Mouse (Mus musculus) midbrain, embryonic 11.5 days (tissue): ENCODE results near the gene Kdsr. TPM values are rescaled to one million over a fixed set of nuclear protein-coding genes. Genes with fewer than 3 reads are reported as not detected.
A peak's percentile ranks its signal among the peaks of the same experiment; 100 is the strongest.

ENCODE experiments used
- ATAC-seq: fragments of 200-750 bp; cut with Nextera tagmentation; 2 replicates; pipeline ENCODE4 v1.8.0; 2017; ENCODE audit warnings: moderate TSS enrichment, moderate library complexity; ENCODE audit not compliant: low FRiP score
- DNase-seq: peaks from one replicate; pipeline ENCODE4 v3.0.0; 2015; ENCODE audit warnings: low spot score; ENCODE audit errors: missing footprints
- H3K27ac ChIP-seq: fragments of 300-500 bp; sonication (generic); 2 replicates; pipeline ENCODE4 v1.5.1; 2014; ENCODE audit warnings: low read depth, low read length
- H3K27me3 ChIP-seq: fragments of 300-500 bp; sonication (generic); 2 replicates; pipeline ENCODE4 v1.6.1; 2014; ENCODE audit warnings: mild to moderate bottlenecking, low read length, moderate library complexity, mixed read lengths; ENCODE audit not compliant: control insufficient read depth, insufficient read depth
- H3K36me3 ChIP-seq: fragments of 300-500 bp; sonication (generic); 2 replicates; pipeline ENCODE4 v1.6.1; 2014; ENCODE audit warnings: mild to moderate bottlenecking, low read length, moderate library complexity, mixed read lengths; ENCODE audit not compliant: control insufficient read depth, insufficient read depth
- H3K4me1 ChIP-seq: fragments of 300-500 bp; sonication (generic); 2 replicates; pipeline ENCODE4 v1.6.1; 2014; ENCODE audit warnings: low read length; ENCODE audit not compliant: control insufficient read depth, insufficient read depth
- H3K4me2 ChIP-seq: fragments of 300-500 bp; sonication (generic); 2 replicates; pipeline ENCODE4 v1.6.1; 2014; ENCODE audit warnings: mild to moderate bottlenecking, moderate library complexity
- H3K4me3 ChIP-seq: fragments of 300-500 bp; sonication (generic); 2 replicates; pipeline ENCODE4 v1.5.1; 2014; ENCODE audit warnings: low read depth, low read length
- H3K9ac ChIP-seq: fragments of 300-500 bp; sonication (generic); 2 replicates; pipeline ENCODE4 v1.6.1; 2014; ENCODE audit warnings: low read length
- H3K9me3 ChIP-seq: fragments of 300-500 bp; sonication (generic); 2 replicates; pipeline ENCODE4 v1.6.1; 2016; ENCODE audit warnings: low read length; ENCODE audit not compliant: control insufficient read depth
- WGBS: fragments of 180-500 bp; shearing (Covaris S2); extraction: QIAGEN DNeasy Blood & Tissue Kit; methylation state at CpG from one replicate; pipeline ENCODE4 v1.1.7; 2014; 5-methylcytosine and 5-hydroxymethylcytosine counted together
- polyA plus RNA-seq: library from polyadenylated mRNA; unstranded; fragments of >200 nt; fragmentation: Nextera tagmentation; extraction: Ambion mirVana; gene quantifications from 2 replicates; pipeline ENCODE4 v1.2.1, GENCODE M21; 2014

Kdsr gene
- polyA plus RNA-seq, 1 experiment from 2014 or later, result 7.8 TPM

DNA sequence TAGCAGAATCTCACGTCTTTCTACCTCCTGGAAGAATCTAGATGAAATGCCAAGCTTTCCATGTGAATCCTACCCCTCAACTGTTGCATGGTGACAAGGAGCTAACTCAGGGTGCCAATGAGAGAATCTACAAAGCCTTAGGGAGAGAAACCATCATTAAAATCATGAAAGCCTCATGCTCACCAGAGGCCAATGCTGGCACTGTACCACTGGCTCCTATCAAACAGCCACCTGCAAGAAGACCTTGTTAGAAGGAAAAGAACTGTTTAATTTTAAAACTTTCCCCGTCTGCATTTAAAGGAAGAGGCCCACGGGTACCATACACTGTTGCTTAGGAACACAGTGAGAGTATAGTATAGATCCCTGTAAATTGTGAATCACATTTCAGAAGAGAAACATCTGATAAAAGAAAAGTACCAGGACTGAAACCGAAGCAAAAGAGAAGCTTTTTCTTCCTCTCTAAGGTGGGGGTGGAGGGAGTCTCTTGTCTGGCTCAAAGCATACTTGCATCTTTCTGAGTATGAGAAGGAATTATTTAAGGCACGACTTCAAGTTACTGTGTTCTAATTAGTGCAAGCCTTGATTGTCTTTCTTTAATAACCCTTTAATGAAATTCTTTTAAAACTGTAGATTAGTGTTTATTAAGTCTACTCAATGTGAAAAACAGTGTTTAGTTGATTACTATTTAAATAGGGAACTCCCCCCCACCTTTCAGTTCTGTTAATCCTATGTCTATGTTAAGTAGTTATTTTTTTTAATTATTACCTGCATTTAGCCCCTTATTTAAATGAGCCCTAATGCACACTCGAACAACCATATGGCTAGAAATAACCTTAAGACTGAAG lies 52.3 kb downstream of the Kdsr start:
- H3K27me3 ChIP-seq, result no peaks in the 10 kb centered on the region
- peaks cover 8% of the 10 kb centered on the region for H3K4me1 ChIP-seq
- no peak overlapping the region for H3K4me2 ChIP-seq
- H3K4me3 ChIP-seq, result no peak overlapping the region
- H3K9ac ChIP-seq, result no peak overlapping the region
- no peak overlapping the region for H3K27ac ChIP-seq
- WGBS, result 85% methylated on average over 6 of the region's 6 CpGs
- ATAC-seq, result no peak
- no peaks in the 10 kb centered on the region for H3K9me3 ChIP-seq
- no peaks in the 10 kb centered on the region for H3K36me3 ChIP-seq
- DNase-seq, result no peak

DNA sequence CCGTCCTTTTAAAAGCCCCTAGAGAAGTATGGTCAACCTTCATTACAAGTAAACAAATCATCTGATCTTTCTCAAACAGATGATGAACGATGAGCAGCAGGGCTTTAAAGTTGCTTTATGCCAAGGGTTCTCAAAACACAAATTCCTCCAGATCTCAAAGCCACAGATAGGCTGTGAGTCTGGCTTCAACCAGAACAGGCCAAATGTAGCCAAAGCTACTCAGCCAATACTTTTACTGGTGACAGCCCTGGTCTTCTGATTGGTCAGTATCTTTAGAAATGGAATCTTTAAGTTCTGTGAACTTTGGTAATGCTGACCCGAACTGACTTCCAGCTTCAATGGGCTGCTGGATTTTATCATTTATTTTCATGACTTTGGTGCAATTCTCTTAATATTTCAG lies 56.3 kb downstream of the Kdsr start:
- no peak for ATAC-seq
- Histone ChIP-seq H3K4me1 (no peaks in the 10 kb centered on the region), H3K4me3 (no peak overlapping the region), H3K27ac (no peak overlapping the region), H3K27me3 (no peaks in the 10 kb centered on the region), H3K9me3 (no peaks in the 10 kb centered on the region), H3K4me2 (no peak overlapping the region), H3K36me3 (no peaks in the 10 kb centered on the region), H3K9ac (no peak overlapping the region)
- 67% methylated on average over 3 of the region's 3 CpGs for WGBS
- no peak for DNase-seq

DNA sequence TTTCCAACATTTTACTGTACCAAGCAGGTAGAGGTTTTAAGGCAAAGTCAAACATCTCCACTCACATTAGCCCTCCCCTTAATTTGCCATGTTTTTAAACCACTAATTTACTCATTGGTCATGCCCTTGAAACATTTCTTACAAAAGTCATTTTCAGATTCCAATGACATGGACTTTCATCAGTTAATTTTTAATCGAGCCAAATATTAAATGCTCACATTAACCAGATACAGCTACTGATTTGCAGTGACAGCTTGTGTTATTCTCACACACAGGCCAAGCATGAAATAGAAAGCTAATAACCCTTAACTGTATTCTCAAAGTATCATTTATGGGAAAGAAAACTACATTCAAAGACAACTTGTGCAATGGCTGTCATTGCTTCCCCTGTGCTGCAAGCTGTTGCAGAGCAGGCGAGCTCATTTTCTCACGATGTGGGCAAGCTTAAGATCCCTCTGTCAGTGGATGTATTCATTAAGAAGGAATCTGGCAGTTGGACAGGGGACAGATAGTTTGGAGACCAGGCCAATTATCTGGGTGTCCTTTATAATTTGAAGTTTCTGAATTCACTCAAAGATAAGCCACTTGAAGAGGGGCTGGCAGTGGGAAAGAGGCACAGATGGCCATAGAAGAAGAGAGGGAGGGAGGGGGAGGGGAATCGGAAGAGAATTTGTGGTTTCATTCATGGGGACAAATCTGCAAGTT lies 56.9 kb downstream of the Kdsr start:
- H3K4me1 ChIP-seq, result no peaks in the 10 kb centered on the region
- H3K4me2 ChIP-seq, result no peak overlapping the region
- no peaks in the 10 kb centered on the region for H3K9me3 ChIP-seq
- no peak overlapping the region for H3K27ac ChIP-seq
- no peak overlapping the region for H3K4me3 ChIP-seq
- peak; percentile 26; the same call in 1 of the 2 replicates for ATAC-seq
- 61% methylated on average over 4 of the region's 4 CpGs for WGBS
- no peak for DNase-seq
- H3K9ac ChIP-seq, result no peak overlapping the region
- H3K36me3 ChIP-seq, result no peaks in the 10 kb centered on the region
- H3K27me3 ChIP-seq, result no peaks in the 10 kb centered on the region

DNA sequence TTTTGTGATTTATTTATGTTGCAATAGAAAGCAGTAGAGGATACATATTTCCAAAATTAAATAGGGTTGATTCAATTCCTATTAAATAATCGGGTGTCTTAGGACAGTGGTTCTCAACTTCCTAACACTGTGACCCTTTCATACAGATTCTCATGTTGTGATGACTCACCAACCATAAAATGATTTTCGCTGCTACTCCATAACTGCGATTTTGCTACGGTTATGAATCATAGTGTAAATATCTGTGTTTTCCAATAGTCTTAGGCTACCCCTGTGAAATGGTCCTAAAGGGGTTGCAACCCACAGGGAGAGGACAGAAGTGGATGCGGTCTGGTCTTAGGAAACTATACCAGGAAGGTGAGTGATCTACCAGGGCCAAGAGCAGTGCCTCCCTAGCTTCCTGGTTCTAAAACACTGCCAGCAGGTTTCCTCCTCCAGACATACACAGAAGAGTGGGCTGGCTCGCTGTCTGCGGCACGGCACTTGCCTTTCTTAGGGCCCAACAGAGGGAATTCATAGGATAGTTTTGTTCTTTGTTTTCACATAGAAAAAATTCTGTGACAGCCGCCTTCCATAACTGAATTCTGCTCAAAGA lies 58.9 kb downstream of the Kdsr start:
- Histone ChIP-seq H3K9me3 (no peaks in the 10 kb centered on the region), H3K27ac (no peak overlapping the region), H3K27me3 (no peaks in the 10 kb centered on the region), H3K36me3 (no peaks in the 10 kb centered on the region), H3K4me2 (no peak overlapping the region), H3K4me3 (no peak overlapping the region), H3K4me1 (no peaks in the 10 kb centered on the region), H3K9ac (no peak overlapping the region)
- DNase-seq (no peak), ATAC-seq (no peak)
- 94% methylated on average over 9 of the region's 9 CpGs for WGBS

DNA sequence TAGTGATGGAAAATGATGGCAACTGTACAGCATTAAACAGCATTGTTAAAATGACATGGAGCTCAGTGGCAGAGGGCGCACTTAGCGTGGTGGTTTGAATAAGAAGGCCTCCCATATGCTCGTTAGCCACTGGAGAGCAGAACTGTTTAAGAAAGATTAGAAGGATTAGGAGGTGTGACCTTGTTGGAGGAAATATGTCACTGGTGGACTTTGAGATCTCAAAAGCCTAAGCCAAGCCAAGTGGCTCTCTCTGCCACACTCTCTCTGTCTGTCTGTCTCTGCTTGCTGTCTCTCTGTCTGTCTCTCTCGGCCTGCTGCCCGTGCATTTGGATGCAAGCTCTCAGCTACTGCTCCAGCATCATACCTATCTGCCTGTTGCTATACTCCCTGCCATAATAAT lies 63.1 kb downstream of the Kdsr start:
- Histone ChIP-seq H3K9ac (no peak overlapping the region), H3K27ac (no peak overlapping the region), H3K9me3 (no peaks in the 10 kb centered on the region), H3K36me3 (no peaks in the 10 kb centered on the region), H3K4me3 (no peak overlapping the region), H3K27me3 (no peaks in the 10 kb centered on the region), H3K4me2 (no peak overlapping the region), H3K4me1 (no peaks in the 10 kb centered on the region)
- DNase-seq (no peak), ATAC-seq (no peak)
- WGBS, result 86% methylated on average over 5 of the region's 5 CpGs

DNA sequence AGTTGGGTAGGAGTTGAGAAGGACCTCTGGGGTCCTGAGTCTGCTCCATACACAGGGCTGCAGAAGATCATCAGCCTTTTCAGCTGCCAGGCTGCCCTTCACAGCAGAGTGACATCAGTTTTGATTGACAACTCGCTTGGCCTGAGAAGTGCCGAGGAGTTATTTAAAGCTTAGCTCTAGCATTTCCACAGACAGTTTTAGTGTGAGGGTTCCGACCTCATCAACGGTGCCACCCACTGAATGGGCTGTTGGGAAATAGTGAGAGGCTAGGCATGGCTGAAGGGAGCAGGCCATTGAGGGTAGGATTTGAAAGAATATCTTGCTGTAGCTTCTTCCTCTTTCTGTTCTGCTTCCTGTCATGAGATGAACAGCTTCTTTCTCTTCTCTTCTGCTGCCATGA lies 63.9 kb downstream of the Kdsr start:
- no peak overlapping the region for H3K4me2 ChIP-seq
- H3K27me3 ChIP-seq, result no peaks in the 10 kb centered on the region
- WGBS, result 87% methylated on average over 4 of the region's 4 CpGs
- no peak overlapping the region for H3K4me3 ChIP-seq
- H3K9ac ChIP-seq, result no peak overlapping the region
- no peaks in the 10 kb centered on the region for H3K36me3 ChIP-seq
- no peak overlapping the region for H3K27ac ChIP-seq
- ATAC-seq (no peak), DNase-seq (peak; percentile 64)
- H3K9me3 ChIP-seq, result no peaks in the 10 kb centered on the region
- no peaks in the 10 kb centered on the region for H3K4me1 ChIP-seq

DNA sequence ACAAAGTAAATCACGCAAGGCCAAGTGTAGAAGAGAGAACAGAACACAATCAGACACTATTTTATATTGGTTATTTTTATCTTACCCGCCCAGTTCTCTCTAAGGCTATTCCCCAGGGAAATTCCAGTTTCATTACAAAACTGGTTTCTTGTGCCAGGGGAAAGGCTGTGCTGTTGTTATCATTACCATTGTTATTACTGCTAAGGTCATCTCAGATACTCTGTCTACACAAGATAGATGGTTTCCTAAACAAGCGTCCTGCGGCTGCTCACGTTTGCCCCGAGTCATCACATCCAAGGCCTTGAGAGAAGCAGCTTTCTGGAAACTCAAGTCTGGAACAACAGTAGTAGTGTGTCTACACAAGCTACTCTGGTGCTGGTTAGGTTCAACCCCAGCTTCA lies 65.2 kb downstream of the Kdsr start:
- no peak overlapping the region for H3K4me2 ChIP-seq
- no peaks in the 10 kb centered on the region for H3K36me3 ChIP-seq
- H3K4me1 ChIP-seq, result no peaks in the 10 kb centered on the region
- no peaks in the 10 kb centered on the region for H3K27me3 ChIP-seq
- DNase-seq (peak; percentile 70), ATAC-seq (no peak)
- 90% methylated on average over 6 of the region's 6 CpGs for WGBS
- H3K9me3 ChIP-seq, result no peaks in the 10 kb centered on the region
- H3K9ac ChIP-seq, result no peak overlapping the region
- H3K27ac ChIP-seq, result no peak overlapping the region
- H3K4me3 ChIP-seq, result no peak overlapping the region

DNA sequence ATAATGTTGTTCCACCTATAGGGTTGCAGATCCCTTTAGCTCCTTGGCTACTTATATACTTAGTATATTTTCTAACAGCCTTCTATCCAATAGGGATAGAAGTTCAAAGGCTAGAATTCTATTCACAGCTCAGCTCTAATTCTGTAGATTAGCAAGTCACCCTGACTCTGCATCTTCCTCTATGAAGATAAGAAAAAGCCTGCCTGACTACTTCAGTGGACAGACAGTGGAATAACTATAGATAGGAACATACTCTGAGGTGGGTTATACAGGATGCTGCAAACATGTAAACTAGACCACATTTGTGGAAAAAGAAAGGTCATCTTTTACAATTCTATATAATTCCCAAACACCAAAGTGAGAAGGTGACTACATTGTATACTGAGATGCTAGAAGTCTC lies 66.9 kb downstream of the Kdsr start:
- no peaks in the 10 kb centered on the region for H3K36me3 ChIP-seq
- DNase-seq (peak; percentile 23), ATAC-seq (no peak)
- no peak overlapping the region for H3K27ac ChIP-seq
- H3K4me2 ChIP-seq, result no peak overlapping the region
- no peaks in the 10 kb centered on the region for H3K4me1 ChIP-seq
- H3K4me3 ChIP-seq, result no peak overlapping the region
- H3K27me3 ChIP-seq, result no peaks in the 10 kb centered on the region
- H3K9ac ChIP-seq, result no peak overlapping the region
- no peaks in the 10 kb centered on the region for H3K9me3 ChIP-seq

DNA sequence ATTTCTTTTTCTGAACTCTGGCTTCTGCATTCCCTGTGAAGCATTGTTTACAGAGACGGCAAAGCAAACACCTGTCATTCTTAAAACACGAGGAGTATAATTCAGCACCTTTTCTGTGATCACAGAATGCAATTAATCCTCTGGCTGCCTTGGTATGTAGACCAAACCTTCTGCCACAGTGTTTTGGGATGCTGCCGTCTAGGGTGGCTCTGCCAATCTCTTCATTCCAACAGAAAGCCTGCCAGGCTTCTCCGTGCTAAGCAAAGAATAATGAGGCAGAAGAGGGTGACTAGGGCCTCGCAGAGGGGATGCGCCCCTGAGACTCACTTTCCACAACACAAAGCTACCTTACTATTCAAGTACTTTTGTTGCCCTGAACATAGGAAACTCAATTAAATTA lies 68.6 kb downstream of the Kdsr start:
- ATAC-seq, result no peak
- WGBS, result 83% methylated on average over 6 of the region's 6 CpGs
- Histone ChIP-seq H3K4me3 (no peak overlapping the region), H3K9me3 (no peaks in the 10 kb centered on the region), H3K4me1 (no peaks in the 10 kb centered on the region), H3K4me2 (no peak overlapping the region), H3K27ac (no peak overlapping the region), H3K36me3 (no peaks in the 10 kb centered on the region), H3K9ac (no peak overlapping the region), H3K27me3 (no peaks in the 10 kb centered on the region)
- no peak for DNase-seq
